35 mouse cellular contexts compared by ENCODE assay signal in the genomic region with DNA sequence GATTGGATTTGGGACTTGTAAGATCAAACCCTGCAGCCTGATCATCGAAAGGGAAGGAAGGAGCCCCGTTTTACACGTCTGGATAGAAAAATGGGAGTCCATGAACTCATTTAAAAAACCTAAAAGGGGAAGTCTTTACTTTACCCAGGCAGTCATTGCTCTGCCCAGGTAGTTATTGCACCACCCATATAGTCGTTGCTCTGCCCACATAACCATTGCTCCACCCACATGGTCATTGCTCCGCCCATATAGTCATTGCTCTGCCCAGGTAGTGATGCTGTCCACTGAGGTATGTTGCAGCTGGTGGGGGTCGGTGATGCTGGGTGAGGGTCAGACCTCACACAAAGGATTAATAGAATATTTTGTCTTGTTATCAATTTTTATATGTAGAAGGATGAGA.
"Had no signal": no experiment of that assay in that cellular context is flagged by ENCODE, and none has a peak within 500 bp of the region (broad histone marks: within the 10 kb centered on the region; RNA-seq: fewer than 3 reads in every experiment).

No protein-coding gene starts in this region.

- H3K9me3 ChIP-seq: heart, embryonic 10.5 days; heart, embryonic 12.5 days; heart, embryonic 13.5 days; heart, embryonic 15.5 days; hindbrain, embryonic 10.5 days; hindbrain, embryonic 12.5 days; hindbrain, embryonic 13.5 days; hindbrain, embryonic 15.5 days; intestine, embryonic 15.5 days; kidney, embryonic 15.5 days had no signal

- H3K9ac ChIP-seq: heart, embryonic 12.5 days; heart, embryonic 13.5 days; heart, embryonic 15.5 days; hindbrain, embryonic 12.5 days; hindbrain, embryonic 13.5 days; hindbrain, embryonic 14.5 days; hindbrain, embryonic 15.5 days; intestine, embryonic 15.5 days; kidney, embryonic 15.5 days had no signal

- H3K36me3 ChIP-seq: heart, embryonic 10.5 days; heart, embryonic 12.5 days; heart, embryonic 13.5 days; heart, embryonic 15.5 days; hindbrain, embryonic 10.5 days; hindbrain, embryonic 12.5 days; hindbrain, embryonic 13.5 days; hindbrain, embryonic 15.5 days; intestine, embryonic 15.5 days; kidney, embryonic 15.5 days had no signal

- H3K4me1 ChIP-seq: heart, embryonic 10.5 days; heart, embryonic 12.5 days; heart, embryonic 13.5 days; heart, embryonic 15.5 days; hindbrain, embryonic 10.5 days; hindbrain, embryonic 12.5 days; hindbrain, embryonic 13.5 days; hindbrain, embryonic 15.5 days; intestine, embryonic 15.5 days; kidney, embryonic 15.5 days had no signal

- H3K4me3 ChIP-seq: heart, embryonic 10.5 days; heart, embryonic 12.5 days; heart, embryonic 13.5 days; heart, embryonic 15.5 days; hindbrain, embryonic 10.5 days; hindbrain, embryonic 12.5 days; hindbrain, embryonic 13.5 days; hindbrain, embryonic 15.5 days; intestine, embryonic 15.5 days; kidney, embryonic 15.5 days; layer of hippocampus, adult 2 months; left cerebral cortex, adult 2 months had no signal

- H3K27ac ChIP-seq: heart, embryonic 10.5 days; heart, embryonic 13.5 days; heart, embryonic 15.5 days; hindbrain, embryonic 10.5 days; hindbrain, embryonic 12.5 days; hindbrain, embryonic 13.5 days; hindbrain, embryonic 14.5 days; hindbrain, embryonic 15.5 days; hindbrain, postnatal 0 days; intestine, embryonic 15.5 days; kidney, embryonic 15.5 days; kidney, postnatal 0 days; layer of hippocampus, adult 2 months; left cerebral cortex, adult 2 months had no signal

- DNase-seq: heart, postnatal 10 days; heart, postnatal 14 days; heart, postnatal 36 days; heart, postnatal 4 days; kidney, adult 11 months; kidney, adult 18-20 months; kidney, adult 2 months; kidney, adult 8-10 months; kidney, adult 9 months; kidney, postnatal 10 days; kidney, postnatal 14 days; kidney, postnatal 25 days; kidney, postnatal 36 days; kidney, postnatal 4 days; layer of hippocampus, adult 9-11 months; layer of hippocampus, postnatal 36 days had no signal

- H3K27me3 ChIP-seq: heart, embryonic 12.5 days; heart, embryonic 13.5 days; heart, embryonic 15.5 days; hindbrain, embryonic 12.5 days; hindbrain, embryonic 13.5 days; hindbrain, embryonic 15.5 days; intestine, embryonic 15.5 days; kidney, embryonic 15.5 days had no signal

- H3K4me2 ChIP-seq: heart, embryonic 12.5 days; heart, embryonic 13.5 days; heart, embryonic 15.5 days; hindbrain, embryonic 12.5 days; hindbrain, embryonic 13.5 days; hindbrain, embryonic 14.5 days; hindbrain, embryonic 15.5 days; intestine, embryonic 15.5 days; kidney, embryonic 15.5 days had no signal

- ATAC-seq: hindbrain, embryonic 16.5 days; hindbrain, postnatal 0 days; inflammation-experienced regulatory T-cells, adult 6 months; intestine, embryonic 15.5 days; intestine, embryonic 16.5 days; intestine, postnatal 0 days had no signal
